Mouse (Mus musculus): Measurements from ENCODE around the gene Cap2.

DNA sequence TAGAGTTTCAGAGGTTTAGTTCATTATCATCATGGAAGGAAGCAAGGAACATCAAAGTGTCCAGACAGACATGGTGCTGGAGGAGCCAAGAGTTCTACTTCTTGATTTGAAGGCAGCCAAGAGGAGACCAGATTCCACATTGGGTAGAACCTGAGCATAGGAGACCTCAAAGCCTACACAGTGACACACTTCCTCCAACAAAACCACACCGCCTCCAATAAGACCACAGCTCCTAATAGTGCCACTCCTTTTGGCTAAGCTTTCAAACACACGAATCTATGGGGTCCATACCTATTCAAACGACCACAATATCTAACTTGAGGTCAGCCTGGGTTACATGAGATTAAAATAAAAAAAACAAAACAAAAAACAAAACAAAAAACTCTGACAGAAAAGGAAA lies 25.0 kb downstream of the Cap2 start:
- TF ChIP-seq CTCF (IDR thresholded peaks at IDR 0.05; ENCODE audit: control insufficient read depth, insufficient read depth, insufficient read length) (no peak), MAX (IDR thresholded peaks at IDR 0.05) (no peak)

All from C2C12 (cell line).